Mouse (Mus musculus) Patski (cell line): ENCODE data around the gene Rfxap. TPM values are rescaled to one million over a fixed set of nuclear protein-coding genes. Genes with fewer than 3 reads are reported as not detected.

ENCODE experiments used
- ATAC-seq: fragments of 100-300 bp; one replicate; pipeline ENCODE4 v1.8.0; 2021
- CTCF ChIA-PET: fragments of 350-600 bp; sonication (Branson Sonifier 250); formaldehyde crosslinking; loops from one replicate; lab custom pipeline; 2022; ENCODE audit warnings: inconsistent platforms; lab: Charles Lee
- POLR2A ChIA-PET: fragments of 350-600 bp; sonication (Branson Sonifier 250); formaldehyde crosslinking; loops from one replicate; lab custom pipeline; 2022; ENCODE audit warnings: antibody characterized with exemption, inconsistent platforms; lab: Charles Lee
- DNase-seq: peaks from one replicate; pipeline ENCODE4 v3.0.0-alpha.2; 2011; ENCODE audit warnings: low read depth, low spot score
- H3K27me3 ChIP-seq: fragments of 371-371 bp; one replicate; pipeline ENCODE4 v1.5.1; 2021
- CTCF ChIP-seq: fragments of 100-300 bp; IDR thresholded peaks from one replicate; pipeline ENCODE4 v1.5.1; 2021
- in situ Hi-C: fragments of 300-500 bp; cut with MboI; formaldehyde crosslinking; loops from 3 replicates; pipeline ENCODE4 v1.11.1; 2018; ENCODE audit warnings: low pct_unique_long_range_greater_than_20kb, mixed read lengths
- polyA plus RNA-seq: library from polyadenylated mRNA; unstranded; gene quantifications from one replicate; pipeline ENCODE4 v1.2.3, GENCODE M21; 2021

Rfxap gene
- polyA plus RNA-seq, 1 experiment from 2014 or later, result 61.7 TPM

DNA sequence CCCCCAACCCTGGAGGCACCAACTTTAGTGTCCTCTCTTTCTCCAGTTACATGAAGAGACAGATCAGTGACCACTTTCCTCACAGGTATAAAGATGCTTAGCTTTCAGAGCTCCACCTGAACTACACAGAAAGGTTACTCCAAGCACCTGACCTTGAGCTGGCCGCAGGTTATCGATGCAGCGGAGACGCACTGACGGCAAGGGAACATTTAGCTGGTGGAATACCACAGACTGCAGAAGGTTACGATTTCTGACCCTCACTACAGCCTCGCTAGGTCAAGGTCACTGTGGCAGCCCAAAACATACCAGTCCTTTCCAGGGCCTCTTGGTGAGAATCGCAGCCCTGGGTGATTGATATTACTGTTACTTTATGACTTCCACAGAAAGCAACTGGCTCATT, 3.9 kb downstream of the Rfxap start:
- ChIA-PET CTCF (interaction anchor here (1.1 kb wide), 1 partner anchor 9 kb away, joined by 4 read pairs; no protein-coding TSS in a partner anchor), POLR2A (no interaction called here)
- in situ Hi-C loops, result loop anchor here (5.0 kb wide), 1 partner anchor 66 kb away; the partner anchor contains the start of genes Alg5 and Exosc8
- H3K27me3 ChIP-seq, result no peaks in the 10 kb centered on the region
- ATAC-seq (no peak), DNase-seq (no peak)
- TF ChIP-seq CTCF, result no peak

- ATAC-seq, result peak; percentile 31
- ChIA-PET POLR2A (no interaction called here), CTCF (interaction anchor here (0.8 to 3.4 kb wide), 6 partner anchors 9 to 267 kb away, joined by 3 to 12 read pairs (median 4); partner anchors contain the start of genes Alg5 and Exosc8)
- TF ChIP-seq CTCF, result peak; percentile 55
- in situ Hi-C loops, result no loop called here
- no peaks in the 10 kb centered on the region for H3K27me3 ChIP-seq
- DNase-seq, result no peak
Observed at GRCm38 (mm10) chr3:54797211-54797610, 10.4 kb downstream of the Rfxap start.

- no peak for DNase-seq
- POLR2A ChIA-PET, result no interaction called here
- TF ChIP-seq CTCF, result peak; percentile 49
- no peak for ATAC-seq
- no peaks in the 10 kb centered on the region for H3K27me3 ChIP-seq
- CTCF ChIA-PET, result interaction anchor here (0.6 to 3.4 kb wide), 7 partner anchors 11 to 61 kb away, joined by 3 to 12 read pairs (median 5); partner anchors contain the start of genes Alg5, Exosc8 and Rfxap
- in situ Hi-C loops, result no loop called here
Observed at GRCm38 (mm10) chr3:54795806-54796205, 11.8 kb downstream of the Rfxap start.

DNA sequence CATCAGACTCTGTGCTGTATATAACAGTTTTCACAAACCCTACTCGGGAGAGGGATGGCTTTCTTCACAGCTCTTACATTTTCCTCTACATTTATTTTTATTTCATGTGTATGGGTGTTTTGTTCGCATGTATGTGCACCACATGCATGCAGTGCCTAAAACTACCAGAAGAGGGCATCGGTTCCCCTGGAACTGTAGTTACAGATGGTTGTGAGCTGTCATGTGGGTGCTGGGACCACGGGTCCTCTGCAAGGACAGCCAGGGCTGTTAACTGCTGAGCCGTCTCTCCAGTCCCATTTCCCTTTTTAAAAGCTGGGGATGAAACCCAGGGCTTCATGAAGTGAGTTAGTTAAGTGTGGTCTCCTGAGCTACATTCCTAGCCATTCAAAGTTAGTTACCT, 12.2 kb downstream of the Rfxap start:
- ChIA-PET POLR2A (no interaction called here), CTCF (interaction anchor here (1.3 to 3.4 kb wide), 6 partner anchors 8 to 60 kb away, joined by 4 to 12 read pairs (median 5); partner anchors contain the start of genes Alg5, Exosc8 and Rfxap)
- no peaks in the 10 kb centered on the region for H3K27me3 ChIP-seq
- ATAC-seq (no peak), DNase-seq (no peak)
- in situ Hi-C loops, result no loop called here
- TF ChIP-seq CTCF, result no peak

DNA sequence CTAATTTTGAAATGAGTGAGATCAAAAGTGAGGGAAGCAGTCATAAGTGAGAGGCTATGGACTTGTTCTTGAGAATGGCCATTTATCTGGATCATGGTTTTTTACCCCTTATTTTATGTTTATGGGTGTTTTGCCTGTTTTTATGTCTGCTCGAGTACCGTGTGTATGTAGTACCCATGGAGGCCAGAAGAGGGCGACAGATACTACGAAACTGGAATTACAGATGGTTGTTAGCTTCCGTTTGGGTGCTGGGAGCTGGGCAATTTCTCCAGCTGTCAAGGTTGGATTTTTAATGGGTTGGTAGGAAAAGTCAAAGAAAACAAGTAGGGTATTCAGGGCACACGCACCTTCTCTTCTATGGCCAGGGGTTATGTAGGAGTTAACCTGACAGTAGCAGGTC, 13.8 kb downstream of the Rfxap start:
- no peak for TF ChIP-seq CTCF
- in situ Hi-C loops, result no loop called here

DNA sequence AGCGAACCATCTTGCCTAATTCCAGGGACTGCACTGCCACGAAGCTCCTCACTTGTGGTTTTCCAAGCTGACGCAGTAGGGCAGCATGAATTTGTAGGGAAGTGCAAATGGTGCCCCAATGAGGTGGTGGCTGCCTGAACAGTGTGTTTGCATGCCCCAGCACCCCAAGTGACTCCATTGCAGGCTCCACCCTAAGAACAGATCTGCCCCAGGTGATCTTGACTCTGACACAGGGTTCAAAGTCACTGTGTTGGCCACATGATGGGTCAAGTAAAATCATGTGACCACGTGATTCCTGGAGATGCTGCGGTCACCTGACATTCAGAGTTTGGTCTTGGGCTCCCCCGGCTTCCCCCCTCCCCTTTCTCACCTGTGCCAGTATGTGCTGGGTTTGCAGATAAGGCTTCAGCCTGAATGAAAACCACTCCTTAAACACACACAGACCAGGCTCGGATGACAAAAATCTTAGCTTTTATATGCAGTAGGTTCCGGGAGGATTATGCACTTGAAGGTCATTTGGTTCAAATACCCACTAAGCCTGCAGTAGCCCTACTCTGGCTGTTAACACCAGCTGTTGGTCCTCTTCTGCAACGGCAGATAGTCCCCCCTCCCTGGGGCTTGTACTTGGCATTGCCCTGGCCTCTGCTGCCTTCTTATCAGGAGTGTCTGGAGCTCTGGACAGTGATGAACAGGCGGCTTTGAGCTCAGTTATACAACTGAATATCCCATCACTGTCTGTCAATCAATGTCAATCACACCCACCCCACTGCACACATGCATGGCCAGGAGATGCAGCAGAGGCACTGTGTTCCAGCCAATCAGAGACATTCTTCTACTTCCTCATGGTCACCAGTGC, 15.5 kb downstream of the Rfxap start:
- DNase-seq (no peak), ATAC-seq (no peak)
- no peaks in the 10 kb centered on the region for H3K27me3 ChIP-seq
- TF ChIP-seq CTCF, result no peak
- in situ Hi-C loops, result no loop called here
- CTCF ChIA-PET, result interaction anchor here (1.3 kb wide), 1 partner anchor 27 kb away, joined by 3 read pairs; no protein-coding TSS in a partner anchor
- POLR2A ChIA-PET, result no interaction called here

More for the DNA sequence above, 13.8 kb downstream of the Rfxap start:
- H3K27me3 ChIP-seq, result no peaks in the 10 kb centered on the region
- DNase-seq (no peak), ATAC-seq (no peak)
- CTCF ChIA-PET, result interaction anchor here (1.3 kb wide), 2 partner anchors 25 to 41 kb away, joined by 3 read pairs; no protein-coding TSS in a partner anchor
- POLR2A ChIA-PET, result no interaction called here

- ATAC-seq (no peak), DNase-seq (no peak)
- ChIA-PET CTCF (interaction anchor here (0.6 kb wide), 1 partner anchor 9 kb away, joined by 3 read pairs; no protein-coding TSS in a partner anchor), POLR2A (no interaction called here)
- TF ChIP-seq CTCF, result no peak
- in situ Hi-C loops, result no loop called here
- H3K27me3 ChIP-seq, result no peaks in the 10 kb centered on the region
Observed at GRCm38 (mm10) chr3:54790601-54791000, 17.0 kb downstream of the Rfxap start.

DNA sequence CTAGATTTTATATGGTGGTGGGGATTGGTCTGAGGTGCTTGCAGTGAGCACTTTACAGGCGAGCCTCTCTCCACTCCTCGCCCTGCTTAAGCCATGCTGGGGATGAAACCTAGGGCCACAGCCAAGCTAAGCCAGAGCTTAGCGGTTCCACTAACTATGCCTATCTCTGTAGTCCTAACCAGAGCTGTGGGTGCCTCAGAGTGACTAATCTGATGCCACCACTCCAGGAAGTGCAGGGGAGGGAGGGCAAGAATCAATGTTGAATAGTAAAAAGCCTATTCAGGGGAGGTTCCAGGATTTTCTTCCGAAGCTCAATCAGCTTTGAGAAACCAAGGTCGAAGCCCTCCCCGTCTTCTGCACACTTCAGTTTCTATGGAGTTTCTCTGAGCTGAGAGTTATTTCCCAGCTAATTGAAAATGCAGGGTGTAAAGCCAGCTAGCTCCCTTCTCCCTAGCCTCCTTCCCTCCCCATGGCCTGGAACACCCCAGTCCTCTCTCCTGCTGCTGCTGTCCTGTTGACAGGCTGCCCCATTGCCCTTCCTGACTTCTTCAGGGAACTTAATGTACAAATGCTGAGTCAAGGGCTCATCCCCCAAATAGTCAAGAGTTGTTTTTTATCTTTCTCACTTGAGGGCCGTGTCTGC, 31.5 kb downstream of the Rfxap start:
- POLR2A ChIA-PET, result no interaction called here
- CTCF ChIA-PET, result interaction anchor here (1.0 kb wide), 1 partner anchor 20 kb away, joined by 4 read pairs; no protein-coding TSS in a partner anchor

DNA sequence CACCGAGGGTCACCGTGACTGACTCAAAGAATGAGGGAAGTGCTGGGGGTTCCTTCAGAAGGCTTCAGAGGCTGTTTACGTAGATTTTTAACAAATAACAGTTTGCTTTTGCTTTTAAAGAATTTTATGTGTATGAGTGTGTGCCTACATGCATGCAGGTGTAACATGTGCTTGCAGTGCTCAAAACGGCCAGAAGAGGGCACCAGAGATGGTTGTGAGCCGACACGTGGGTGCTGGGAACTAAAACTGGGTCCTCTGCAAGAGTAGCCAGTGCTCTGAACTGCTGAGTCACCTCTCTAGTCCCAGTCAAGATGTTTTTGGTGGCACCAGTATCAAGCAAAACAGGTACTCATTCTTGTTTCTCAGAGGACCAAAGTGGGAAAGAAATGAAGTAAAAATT, 34.0 kb downstream of the Rfxap start:
- ATAC-seq (no peak), DNase-seq (no peak)
- H3K27me3 ChIP-seq, result no peaks in the 10 kb centered on the region
- POLR2A ChIA-PET, result no interaction called here
- in situ Hi-C loops, result no loop called here
- TF ChIP-seq CTCF, result peak; percentile 63
- CTCF ChIA-PET, result no interaction called here

More for the DNA sequence above, 31.5 kb downstream of the Rfxap start:
- ATAC-seq (no peak), DNase-seq (no peak)
- no peaks in the 10 kb centered on the region for H3K27me3 ChIP-seq
- no peak for TF ChIP-seq CTCF
- in situ Hi-C loops, result no loop called here
